Mouse (Mus musculus): ENCODE data around the gene Timm17b.

DNA sequence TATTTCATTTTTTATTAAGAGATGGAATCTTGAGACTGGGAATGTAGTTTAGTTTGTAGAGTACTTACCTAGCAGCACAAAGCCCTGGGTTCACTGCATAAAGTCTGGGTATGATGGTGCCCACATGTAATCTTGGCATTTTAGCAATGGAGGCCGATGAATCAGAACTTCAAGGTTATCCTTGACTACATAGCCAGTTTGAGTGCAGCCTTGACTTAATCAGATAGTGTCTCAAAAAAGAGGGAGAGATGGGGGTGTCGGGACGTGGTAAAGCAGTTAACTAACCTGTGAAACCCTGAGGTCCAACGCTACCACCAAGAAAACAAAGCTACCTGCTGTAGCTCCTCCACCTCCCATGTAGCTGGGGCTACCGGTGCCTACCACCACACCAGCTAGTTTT lies 5.3 kb downstream of the Timm17b start:
- TF ChIP-seq CTCF (IDR thresholded peaks at IDR 0.05), result no peak
- TF ChIP-seq POLR2A (IDR thresholded peaks at IDR 0.05; ENCODE audit: insufficient read depth, low read depth, low read length), result no peak
- TF ChIP-seq EP300 (IDR thresholded peaks at IDR 0.05; ENCODE audit: insufficient read depth, low read depth, low read length), result no peak
